Mouse (Mus musculus) embryonic facial prominence, embryonic 15.5 days (tissue): ENCODE data around the gene Vasn. TPM values are rescaled to one million over a fixed set of nuclear protein-coding genes. Genes with fewer than 3 reads are reported as not detected.
A peak's percentile ranks its signal among the peaks of the same experiment; 100 is the strongest.

Source experiments
- ATAC-seq: fragments of 200-750 bp; cut with Nextera tagmentation; 2 replicates; pipeline ENCODE4 v1.8.0; 2017; ENCODE audit warnings: low read depth, moderate TSS enrichment; ENCODE audit not compliant: insufficient number of reproducible peaks, low FRiP score, low TSS enrichment
- H3K27ac ChIP-seq: fragments of 300-500 bp; sonication (generic); replicated peaks from 2 replicates; pipeline ENCODE4 v1.5.1; 2015; ENCODE audit warnings: mild to moderate bottlenecking, inconsistent platforms
- H3K27me3 ChIP-seq: fragments of 300-500 bp; sonication (generic); 2 replicates; pipeline ENCODE4 v1.6.1; 2015; ENCODE audit warnings: inconsistent platforms
- H3K36me3 ChIP-seq: fragments of 300-500 bp; sonication (generic); 2 replicates; pipeline ENCODE4 v1.6.1; 2015; ENCODE audit warnings: mild to moderate bottlenecking, inconsistent platforms
- H3K4me1 ChIP-seq: fragments of 300-500 bp; sonication (generic); 2 replicates; pipeline ENCODE4 v1.6.1; 2015; ENCODE audit warnings: inconsistent platforms
- H3K4me2 ChIP-seq: fragments of 300-500 bp; sonication (generic); replicated peaks from 2 replicates; pipeline ENCODE4 v1.6.1; 2015; ENCODE audit warnings: mild to moderate bottlenecking, inconsistent platforms
- H3K4me3 ChIP-seq: fragments of 300-500 bp; sonication (generic); replicated peaks from 2 replicates; pipeline ENCODE4 v1.5.1; 2015; ENCODE audit warnings: mild to moderate bottlenecking, inconsistent platforms
- H3K9ac ChIP-seq: fragments of 300-500 bp; sonication (generic); 2 replicates; pipeline ENCODE4 v1.6.1; 2015; ENCODE audit warnings: inconsistent platforms
- H3K9me3 ChIP-seq: fragments of 300-500 bp; sonication (generic); replicated peaks from 2 replicates; pipeline ENCODE4 v1.6.1; 2016; ENCODE audit warnings: inconsistent platforms
- WGBS: fragments of 180-500 bp; shearing (Covaris S2); methylation state at CpG from one replicate; pipeline ENCODE4 v1.1.7; 2015; 5-methylcytosine and 5-hydroxymethylcytosine counted together
- polyA plus RNA-seq: library from polyadenylated mRNA; unstranded; fragments of >200 nt; fragmentation: Nextera tagmentation; extraction: Ambion mirVana; gene quantifications from 2 replicates; pipeline ENCODE4 v1.2.1, GENCODE M21; 2015

Vasn gene
- polyA plus RNA-seq, 1 experiment from 2014 or later: 36.8 TPM

DNA sequence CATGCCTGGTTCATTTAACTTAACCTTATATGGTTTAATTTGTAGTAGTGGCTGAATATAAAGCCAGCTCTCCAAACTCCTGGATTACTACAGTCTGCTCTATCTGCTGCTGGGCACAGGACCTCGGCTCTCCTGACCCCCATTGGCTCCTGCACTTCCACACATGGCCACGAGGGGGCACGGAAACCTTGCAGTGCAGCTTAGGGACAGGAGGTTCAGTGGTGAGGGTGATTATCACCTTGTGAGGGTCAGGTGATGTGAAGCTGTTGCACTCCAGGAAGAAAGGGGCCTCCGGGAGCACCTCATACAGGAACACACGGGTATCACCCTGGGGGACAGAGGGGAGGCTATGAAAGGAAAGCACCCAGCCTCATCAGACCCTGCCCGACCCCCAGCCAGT is 9.8 kb upstream of the Vasn start:
- no peak for ATAC-seq
- H3K4me3 ChIP-seq: no peak overlapping the region
- H3K27me3 ChIP-seq: no peaks in the 10 kb centered on the region
- H3K9me3 ChIP-seq: no peaks in the 10 kb centered on the region
- WGBS: 22% methylated on average over 6 of the region's 6 CpGs
- no peak overlapping the region for H3K27ac ChIP-seq
- no peak overlapping the region for H3K4me2 ChIP-seq
- peaks cover 4% of the 10 kb centered on the region for H3K36me3 ChIP-seq
- no peak overlapping the region for H3K9ac ChIP-seq
- H3K4me1 ChIP-seq: peaks cover 4% of the 10 kb centered on the region; the same call in 1 of the 2 replicates

DNA sequence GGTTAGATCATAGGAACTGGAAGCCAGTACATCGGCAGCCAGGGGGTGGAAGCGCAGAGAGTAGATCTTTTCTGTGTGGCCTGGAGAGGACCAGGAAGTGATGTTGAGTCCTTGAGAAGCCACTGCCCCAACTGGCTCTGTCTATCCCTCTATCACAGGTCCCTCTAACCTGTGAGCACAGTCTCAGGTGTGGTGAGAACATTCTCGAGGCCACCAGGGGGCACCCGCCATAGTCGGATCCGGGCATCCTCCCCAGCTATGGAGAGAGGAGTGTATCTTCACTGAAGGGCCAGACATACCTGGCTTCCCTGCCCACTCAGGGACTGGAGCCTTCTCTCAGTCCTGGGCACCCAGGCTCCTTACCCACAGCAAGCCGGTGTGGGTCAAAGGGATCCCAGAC is 7.7 kb upstream of the Vasn start:
- H3K9me3 ChIP-seq: no peaks in the 10 kb centered on the region
- H3K4me2 ChIP-seq: no peak overlapping the region
- no peak for ATAC-seq
- H3K27me3 ChIP-seq: no peaks in the 10 kb centered on the region
- 36% methylated on average over 7 of the region's 7 CpGs for WGBS
- no peak overlapping the region for H3K27ac ChIP-seq
- no peak overlapping the region for H3K9ac ChIP-seq
- H3K36me3 ChIP-seq: peaks cover 4% of the 10 kb centered on the region
- H3K4me3 ChIP-seq: no peak overlapping the region
- no peaks in the 10 kb centered on the region for H3K4me1 ChIP-seq

- no peak overlapping the region for H3K4me2 ChIP-seq
- H3K4me3 ChIP-seq: no peak overlapping the region
- no peak overlapping the region for H3K9ac ChIP-seq
- H3K27me3 ChIP-seq: no peaks in the 10 kb centered on the region
- no peak for ATAC-seq
- H3K9me3 ChIP-seq: no peaks in the 10 kb centered on the region
- WGBS: 87% methylated on average over 3 of the region's 3 CpGs
- no peak overlapping the region for H3K27ac ChIP-seq
- H3K4me1 ChIP-seq: no peaks in the 10 kb centered on the region
- peaks cover 4% of the 10 kb centered on the region; the same call in 1 of the 2 replicates for H3K36me3 ChIP-seq
These were observed 6.1 kb upstream of the Vasn start for GRCm38 (mm10) chr16:4633661-4634060.

GRCm38 (mm10) chr16:4634681-4635080 is 5.1 kb upstream of the Vasn start:
- H3K4me2 ChIP-seq: no peak overlapping the region
- no peak overlapping the region for H3K9ac ChIP-seq
- no peaks in the 10 kb centered on the region for H3K9me3 ChIP-seq
- 0 out of 2 replicates have a peak, but pooled peaks cover 5% of the 10 kb centered on the region for H3K4me1 ChIP-seq
- H3K27me3 ChIP-seq: no peaks in the 10 kb centered on the region
- no peak for ATAC-seq
- no peak overlapping the region for H3K27ac ChIP-seq
- no peak overlapping the region for H3K4me3 ChIP-seq
- H3K36me3 ChIP-seq: peaks cover 4% of the 10 kb centered on the region; the same call in 1 of the 2 replicates
- 85% methylated on average over 9 of the region's 9 CpGs for WGBS

DNA sequence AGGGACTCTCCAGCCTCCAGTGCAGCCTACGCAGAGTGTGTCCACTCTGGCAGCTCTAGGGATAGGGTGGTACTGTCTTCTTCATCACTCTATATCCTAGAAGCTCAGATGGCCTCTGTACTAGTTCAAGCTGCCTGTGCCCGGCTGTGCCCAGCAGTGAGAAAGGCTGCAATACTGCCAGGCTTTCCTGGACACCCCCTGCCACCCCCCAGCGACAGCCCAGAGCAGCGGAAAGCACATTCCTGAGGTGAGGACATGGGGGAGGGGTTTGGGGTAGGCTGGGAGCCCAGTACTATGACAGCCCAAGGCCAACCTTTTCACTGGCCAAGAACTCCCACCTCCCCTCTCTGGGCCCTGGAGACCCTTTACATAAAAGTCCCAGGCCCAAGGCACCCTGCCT is 4.0 kb upstream of the Vasn start:
- Histone ChIP-seq H3K4me1 (peaks cover 10% of the 10 kb centered on the region), H3K4me3 (no peak overlapping the region), H3K27me3 (no peaks in the 10 kb centered on the region), H3K9ac (no peak overlapping the region), H3K4me2 (no peak overlapping the region), H3K36me3 (peaks cover 4% of the 10 kb centered on the region; the same call in 1 of the 2 replicates), H3K27ac (no peak overlapping the region), H3K9me3 (no peaks in the 10 kb centered on the region)
- WGBS: 63% methylated on average over 4 of the region's 4 CpGs
- ATAC-seq: no peak

DNA sequence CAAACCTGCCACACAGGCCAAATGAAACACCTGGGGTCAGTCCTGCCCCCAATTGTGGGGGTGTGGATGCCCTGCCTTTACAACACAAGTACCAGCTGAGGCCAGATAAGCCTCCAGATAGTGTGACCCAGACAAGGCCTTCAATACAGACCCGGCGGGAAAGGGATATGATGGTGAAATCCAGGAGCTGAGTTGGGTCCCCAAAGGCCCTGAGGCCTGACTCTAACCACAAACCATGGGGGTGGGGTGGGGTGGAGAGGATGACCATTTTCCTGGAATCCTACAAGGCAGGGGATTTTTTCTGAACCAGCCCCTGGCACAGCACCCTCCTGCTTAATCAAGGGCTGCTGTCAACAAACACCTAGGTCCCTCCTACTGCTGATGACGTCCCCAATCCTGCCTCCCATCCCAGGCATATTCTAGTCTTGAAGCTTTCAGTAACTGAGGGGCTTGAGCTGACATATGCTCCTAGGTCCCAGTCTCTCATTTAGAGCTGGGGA is 800 bp upstream of the Vasn start:
- Histone ChIP-seq H3K36me3 (no peaks in the 10 kb centered on the region), H3K4me3 (no peak overlapping the region), H3K9ac (no peak overlapping the region), H3K27ac (no peak overlapping the region), H3K9me3 (no peaks in the 10 kb centered on the region), H3K27me3 (no peaks in the 10 kb centered on the region), H3K4me1 (peaks cover 41% of the 10 kb centered on the region), H3K4me2 (no peak overlapping the region)
- WGBS: 81% methylated on average over 3 of the region's 3 CpGs
- no peak for ATAC-seq

DNA sequence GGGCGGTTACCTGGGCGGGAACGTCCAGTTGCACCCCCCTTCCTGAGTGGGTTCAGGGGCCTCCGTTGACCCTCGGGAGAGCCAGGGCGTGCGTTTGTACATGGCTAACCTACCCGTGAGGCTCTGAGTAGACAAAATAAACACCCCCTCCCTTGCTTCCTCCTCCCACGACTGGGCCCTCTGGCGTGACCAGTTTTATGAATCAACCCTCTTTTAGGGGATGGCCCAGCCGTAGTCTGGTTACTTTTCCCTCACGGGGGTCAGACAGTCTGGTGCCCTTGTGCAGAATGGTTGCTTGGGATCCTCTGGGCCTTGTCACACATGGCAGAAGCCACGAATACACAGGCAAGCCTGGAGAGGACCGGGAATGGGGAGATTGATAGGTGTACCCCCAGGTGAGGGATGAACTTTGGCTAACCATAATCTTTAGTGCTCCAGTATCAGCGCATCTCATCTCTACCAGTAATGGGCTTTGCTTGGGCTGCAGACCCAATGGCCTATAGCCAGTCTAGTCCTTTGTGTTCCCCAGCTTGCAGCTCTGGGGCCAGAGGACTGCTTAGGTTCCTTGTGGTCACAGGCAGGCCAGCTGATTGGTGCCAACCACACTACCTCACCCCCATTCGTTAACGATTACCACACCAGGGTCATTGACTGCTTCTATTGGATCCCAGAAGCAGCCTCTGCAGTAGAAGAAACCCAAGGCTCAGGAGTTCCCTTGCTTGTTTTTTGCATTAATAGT is 695 bp downstream of the Vasn start:
- Histone ChIP-seq H3K27me3 (no peaks in the 10 kb centered on the region), H3K9ac (peak overlapping the region; percentile 70), H3K4me2 (peak overlapping the region; percentile 75), H3K36me3 (0 out of 2 replicates have a peak, but pooled peaks cover 4% of the 10 kb centered on the region), H3K9me3 (no peaks in the 10 kb centered on the region), H3K4me1 (peaks cover 52% of the 10 kb centered on the region), H3K27ac (peak overlapping the region; percentile 90), H3K4me3 (peak overlapping the region; percentile 79)
- no peak; the same call in 1 of the 2 replicates for ATAC-seq
- 4% methylated on average over 17 of the region's 17 CpGs for WGBS

DNA sequence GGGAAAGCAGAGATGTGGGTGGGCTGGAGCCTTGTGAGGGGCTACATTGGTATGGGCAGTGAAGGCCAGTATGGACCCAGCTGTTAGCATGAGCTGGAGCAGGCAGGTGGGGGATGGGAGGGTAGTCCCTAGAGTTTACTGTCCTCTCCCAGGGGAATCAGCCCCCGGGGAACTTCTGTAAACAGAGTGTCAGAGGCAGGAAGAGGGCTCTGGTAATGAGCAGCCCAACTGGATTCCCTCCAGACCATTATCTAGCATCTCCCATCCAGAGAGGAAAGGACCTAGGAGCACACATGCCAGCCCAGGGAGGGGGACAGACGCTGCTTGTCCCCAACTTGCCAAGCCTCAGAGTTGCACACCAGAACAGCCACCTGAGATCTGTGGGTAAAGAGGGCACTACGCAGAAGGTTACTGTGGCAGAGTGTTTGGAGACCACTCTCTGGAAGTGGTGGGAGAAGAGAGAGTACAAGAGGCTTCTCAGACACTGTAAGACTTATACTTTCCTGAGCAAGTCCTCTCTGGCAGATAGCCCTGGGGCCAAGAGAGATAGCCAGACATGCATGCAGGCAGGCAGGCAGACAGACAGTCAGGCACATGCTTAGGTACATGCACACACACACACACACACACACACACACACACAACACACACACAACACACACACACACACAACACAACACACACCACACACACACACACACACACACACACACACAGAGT is 1.5 kb downstream of the Vasn start:
- 31% methylated on average over 3 of the region's 3 CpGs for WGBS
- Histone ChIP-seq H3K36me3 (0 out of 2 replicates have a peak, but pooled peaks cover 10% of the 10 kb centered on the region), H3K9me3 (no peaks in the 10 kb centered on the region), H3K27me3 (no peaks in the 10 kb centered on the region), H3K9ac (peak overlapping the region; percentile 70), H3K27ac (peak overlapping the region; percentile 90), H3K4me2 (peak overlapping the region; percentile 75), H3K4me1 (peaks cover 59% of the 10 kb centered on the region), H3K4me3 (peak overlapping the region; percentile 79)
- ATAC-seq: no peak

GRCm38 (mm10) chr16:4642190-4642589 is 2.4 kb downstream of the Vasn start:
- H3K36me3 ChIP-seq: 0 out of 2 replicates have a peak, but pooled peaks cover 10% of the 10 kb centered on the region
- H3K9ac ChIP-seq: peak overlapping the region; percentile 12; the same call in 1 of the 2 replicates
- H3K27ac ChIP-seq: peak overlapping the region; percentile 90
- no peaks in the 10 kb centered on the region for H3K27me3 ChIP-seq
- peak; percentile 22; the same call in 1 of the 2 replicates for ATAC-seq
- peak overlapping the region; percentile 75 for H3K4me2 ChIP-seq
- H3K9me3 ChIP-seq: no peaks in the 10 kb centered on the region
- WGBS: 22% methylated on average over 13 of the region's 13 CpGs
- peak overlapping the region; percentile 79 for H3K4me3 ChIP-seq
- H3K4me1 ChIP-seq: peaks cover 67% of the 10 kb centered on the region

GRCm38 (mm10) chr16:4642937-4643336 is 3.2 kb downstream of the Vasn start:
- H3K36me3 ChIP-seq: peaks cover 11% of the 10 kb centered on the region; the same call in 1 of the 2 replicates
- H3K27me3 ChIP-seq: no peaks in the 10 kb centered on the region
- H3K27ac ChIP-seq: peak overlapping the region; percentile 90
- ATAC-seq: no peak
- H3K4me2 ChIP-seq: peak overlapping the region; percentile 75
- peaks cover 75% of the 10 kb centered on the region for H3K4me1 ChIP-seq
- H3K4me3 ChIP-seq: peak overlapping the region; percentile 79
- WGBS: 83% methylated on average over 6 of the region's 6 CpGs
- H3K9me3 ChIP-seq: no peaks in the 10 kb centered on the region
- H3K9ac ChIP-seq: no peak overlapping the region
